23 mouse cellular contexts compared by ENCODE assay signal in the genomic region with DNA sequence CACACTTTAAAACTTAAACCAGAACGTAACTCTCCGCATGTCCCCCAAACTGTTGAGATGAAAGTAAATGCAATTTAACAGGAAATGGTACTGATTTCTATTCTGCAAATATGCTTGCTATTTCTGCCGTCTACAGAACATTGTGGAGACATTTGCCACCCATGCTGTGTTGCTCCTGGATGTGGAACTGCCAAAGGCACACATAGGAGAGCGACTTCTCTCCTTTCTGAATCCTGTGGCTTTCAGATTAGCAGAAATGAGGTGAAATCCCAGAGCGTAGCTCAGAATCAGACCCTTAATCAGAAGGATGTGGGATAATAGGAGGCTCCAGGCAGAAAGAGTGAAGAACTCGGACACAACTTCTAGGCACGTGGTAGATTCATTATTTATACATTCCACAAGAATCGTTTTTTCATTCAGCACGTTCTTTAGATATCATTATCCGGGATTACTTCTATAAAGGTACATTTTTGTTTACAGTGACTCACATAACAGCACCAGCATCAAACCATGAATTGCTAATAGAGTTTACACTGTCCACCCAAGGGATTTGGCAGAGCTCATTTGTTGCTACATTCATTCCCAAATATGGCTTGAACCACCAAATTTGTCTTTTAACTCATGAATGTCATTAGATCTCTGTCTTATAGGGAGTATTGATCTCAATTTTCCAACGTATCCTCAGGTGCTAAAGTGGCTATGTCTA.
DNase-seq lines count a peak whose midpoint lies in the region; ATAC-seq and TF ChIP-seq lines count a peak whose summit lies in the region.
"Had no signal": no experiment of that assay in that cellular context is flagged by ENCODE, and none has a peak within 500 bp of the region (broad histone marks: within the 10 kb centered on the region; RNA-seq: fewer than 3 reads in every experiment).

No protein-coding gene starts in this region.

- H3K27ac ChIP-seq in forebrain, embryonic 14.5 days (ENCODE audit: low read depth, low read length), result peak overlapping the region; percentile 29; the same call in 1 of the 2 replicates
- H3K27ac ChIP-seq in forebrain, embryonic 11.5 days (ENCODE audit: low read depth, low read length), result no peak overlapping the region
- no peak overlapping the region for H3K27ac ChIP-seq in lung, embryonic 14.5 days (ENCODE audit: low read depth)
- H3K27ac ChIP-seq in midbrain, embryonic 16.5 days (ENCODE audit: low read length), result no peak overlapping the region
- H3K27ac ChIP-seq: embryonic facial prominence, embryonic 15.5 days; heart, adult 2 months; heart, embryonic 13.5 days; layer of hippocampus, adult 2 months; limb, embryonic 13.5 days; liver, embryonic 12.5 days; stomach, postnatal 0 days had no signal

- ATAC-seq in forebrain, embryonic 14.5 days, result peak; percentile 65
- no peak for ATAC-seq in forebrain, embryonic 11.5 days (replicated peaks; ENCODE audit: low FRiP score)
- ATAC-seq in lung, embryonic 14.5 days (ENCODE audit: insufficient read depth), result peak; percentile 66; the same call in 1 of the 2 replicates
- ATAC-seq in midbrain, embryonic 16.5 days, result 0 out of 2 replicates have a peak, but pooled peaks have one; percentile 17
- ATAC-seq: intestine, postnatal 0 days; liver, embryonic 12.5 days had no signal

- DNase-seq in forebrain, embryonic 14.5 days (ENCODE audit: low spot score), result peak; percentile 41
- no peak for DNase-seq in forebrain, embryonic 11.5 days (ENCODE audit: low spot score)
- DNase-seq in lung, embryonic 14.5 days, result peak; percentile 50
- no peak for DNase-seq in lung, postnatal 4 days
- DNase-seq in brain, embryonic 14.5 days (ENCODE audit: low read depth), result peak; percentile 60
- DNase-seq in layer of hippocampus, postnatal 10 days (ENCODE audit: low spot score in 2 of 2), result no peak
- DNase-seq: adrenal gland, postnatal 25 days; cerebellum, adult 11 months; cerebellum, adult 9-11 months; gastrocnemius, postnatal 36 days; heart, adult 2 months; kidney, postnatal 25 days; layer of hippocampus, postnatal 36 days; lung, adult 18-20 months; right cerebral cortex, postnatal 14 days had no signal

- no peak overlapping the region for H3K4me2 ChIP-seq in forebrain, embryonic 14.5 days (ENCODE audit: low read length)
- H3K4me2 ChIP-seq in forebrain, embryonic 11.5 days (ENCODE audit: low read depth, low read length, severe bottlenecking), result no peak overlapping the region
- 0 out of 2 replicates have a peak overlapping the region, but pooled peaks have one; percentile 13 for H3K4me2 ChIP-seq in lung, embryonic 14.5 days
- no peak overlapping the region for H3K4me2 ChIP-seq in midbrain, embryonic 16.5 days (ENCODE audit: low read length)
- H3K4me2 ChIP-seq: embryonic facial prominence, embryonic 15.5 days; heart, embryonic 13.5 days; limb, embryonic 13.5 days; liver, embryonic 12.5 days had no signal

- no peak for TF ChIP-seq POLR2A in brain, embryonic 14.5 days (IDR thresholded peaks at IDR 0.05; ENCODE audit: borderline replicate concordance, extremely low read depth, insufficient read depth, insufficient read length, poor library complexity, severe bottlenecking)

- no peak for TF ChIP-seq CTCF in lung, embryonic 14.5 days (IDR thresholded peaks at IDR 0.05; ENCODE audit: low read depth)
- no peak for TF ChIP-seq CTCF in brain, embryonic 14.5 days (IDR thresholded peaks at IDR 0.05; ENCODE audit: borderline replicate concordance, extremely low read depth, insufficient read depth, insufficient read length)

- no peak overlapping the region for H3K4me3 ChIP-seq in forebrain, embryonic 14.5 days (ENCODE audit: low read depth, low read length)
- no peak overlapping the region for H3K4me3 ChIP-seq in forebrain, embryonic 11.5 days (ENCODE audit: low read depth, low read length)
- no peak overlapping the region for H3K4me3 ChIP-seq in lung, embryonic 14.5 days (ENCODE audit: low read depth, low read length)
- no peak overlapping the region for H3K4me3 ChIP-seq in midbrain, embryonic 16.5 days (ENCODE audit: low read depth, low read length)
- H3K4me3 ChIP-seq: embryonic facial prominence, embryonic 15.5 days; heart, adult 2 months; heart, embryonic 13.5 days; layer of hippocampus, adult 2 months; limb, embryonic 13.5 days; liver, embryonic 12.5 days had no signal

- H3K9me3 ChIP-seq in forebrain, embryonic 14.5 days (replicated peaks; ENCODE audit: control insufficient read depth, low read length), result no peaks in the 10 kb centered on the region
- H3K9me3 ChIP-seq in forebrain, embryonic 11.5 days (ENCODE audit: control insufficient read depth, low read length), result no peaks in the 10 kb centered on the region
- H3K9me3 ChIP-seq in lung, embryonic 14.5 days (ENCODE audit: low read depth, low read length), result no peaks in the 10 kb centered on the region
- H3K9me3 ChIP-seq in midbrain, embryonic 16.5 days (replicated peaks; ENCODE audit: control insufficient read depth, low read length, poor library complexity, severe bottlenecking), result no peaks in the 10 kb centered on the region
- H3K9me3 ChIP-seq: embryonic facial prominence, embryonic 15.5 days; heart, embryonic 13.5 days; limb, embryonic 13.5 days; liver, embryonic 12.5 days had no signal

- 0 out of 2 replicates have a peak, but pooled peaks cover 4% of the 10 kb centered on the region for H3K4me1 ChIP-seq in forebrain, embryonic 14.5 days (ENCODE audit: control insufficient read depth, insufficient read depth, low read length)
- H3K4me1 ChIP-seq in forebrain, embryonic 11.5 days (replicated peaks; ENCODE audit: control insufficient read depth, insufficient read depth, low read length), result no peaks in the 10 kb centered on the region
- 0 out of 2 replicates have a peak, but pooled peaks cover 7% of the 10 kb centered on the region for H3K4me1 ChIP-seq in lung, embryonic 14.5 days (ENCODE audit: insufficient read depth)
- H3K4me1 ChIP-seq in midbrain, embryonic 16.5 days (ENCODE audit: control insufficient read depth, insufficient read depth, low read length), result peaks cover 9% of the 10 kb centered on the region
- H3K4me1 ChIP-seq: embryonic facial prominence, embryonic 15.5 days; liver, embryonic 12.5 days had no signal

- H3K9ac ChIP-seq in forebrain, embryonic 14.5 days (ENCODE audit: low read length), result no peak overlapping the region
- no peak overlapping the region for H3K9ac ChIP-seq in forebrain, embryonic 11.5 days (ENCODE audit: low read length)
- no peak overlapping the region for H3K9ac ChIP-seq in lung, embryonic 14.5 days
- H3K9ac ChIP-seq in midbrain, embryonic 16.5 days (ENCODE audit: low read depth, low read length), result no peak overlapping the region
- H3K9ac ChIP-seq: embryonic facial prominence, embryonic 15.5 days; heart, embryonic 13.5 days; limb, embryonic 13.5 days; liver, embryonic 12.5 days had no signal

- no peaks in the 10 kb centered on the region for H3K36me3 ChIP-seq in forebrain, embryonic 14.5 days (ENCODE audit: control insufficient read depth, insufficient read depth, low read length)
- no peaks in the 10 kb centered on the region for H3K36me3 ChIP-seq in forebrain, embryonic 11.5 days (ENCODE audit: control insufficient read depth, insufficient read depth, low read length)
- H3K36me3 ChIP-seq in lung, embryonic 14.5 days (ENCODE audit: insufficient read depth), result no peaks in the 10 kb centered on the region
- H3K36me3 ChIP-seq in midbrain, embryonic 16.5 days (ENCODE audit: control insufficient read depth, insufficient read depth, low read length), result no peaks in the 10 kb centered on the region
- H3K36me3 ChIP-seq: embryonic facial prominence, embryonic 15.5 days; heart, embryonic 13.5 days; limb, embryonic 13.5 days; liver, embryonic 12.5 days had no signal

- H3K27me3 ChIP-seq in forebrain, embryonic 14.5 days (replicated peaks; ENCODE audit: control insufficient read depth, insufficient read depth, low read length), result no peaks in the 10 kb centered on the region
- no peaks in the 10 kb centered on the region for H3K27me3 ChIP-seq in forebrain, embryonic 11.5 days (ENCODE audit: control insufficient read depth, insufficient read depth, low read length)
- no peaks in the 10 kb centered on the region for H3K27me3 ChIP-seq in lung, embryonic 14.5 days (ENCODE audit: insufficient read depth, low read length)
- H3K27me3 ChIP-seq in midbrain, embryonic 16.5 days (ENCODE audit: control insufficient read depth, insufficient read depth, low read depth, low read length), result no peaks in the 10 kb centered on the region
- H3K27me3 ChIP-seq: embryonic facial prominence, embryonic 15.5 days; heart, embryonic 13.5 days; limb, embryonic 13.5 days; liver, embryonic 12.5 days had no signal

- 49% methylated on average over 11 of the region's 11 CpGs for WGBS in forebrain, embryonic 14.5 days
- 76% methylated on average over 11 of the region's 11 CpGs for WGBS in forebrain, embryonic 11.5 days
- 51% methylated on average over 11 of the region's 11 CpGs for WGBS in lung, embryonic 14.5 days
- WGBS in midbrain, embryonic 16.5 days, result 40% methylated on average over 11 of the region's 11 CpGs

Comparison
In these comparisons a context has a peak if more than half of its experiments do, and no peak if none do; other contexts are left out.
1. DNase-seq: peak in forebrain, embryonic 14.5 days (single experiment), lung, embryonic 14.5 days (single experiment) and brain, embryonic 14.5 days (single experiment); none in forebrain, embryonic 11.5 days (single experiment), lung, postnatal 4 days (0 of 2) and layer of hippocampus, postnatal 10 days (0 of 2).